Mouse (Mus musculus) activated CD4-positive, CD25-positive, alpha-beta regulatory T cell, adult 4 months (primary cell): ENCODE measurements at regions not wholly inside any gene's neighbourhood (a gene's known extent, or its start where the extent isn't known, plus 50 kb on each side); places are given as distances from the start of the nearest gene placed in this dataset.

Experiments used
- ATAC-seq: one replicate; pipeline ENCODE4 v1.8.0; 2017

- ATAC-seq, result no peak
Observed at GRCm38 (mm10) chr5:148454200-148454599, 54.5 kb upstream of the Slc7a1 start.

- no peak for ATAC-seq
Observed at GRCm38 (mm10) chr5:148453776-148454175, 54.1 kb upstream of the Slc7a1 start.

DNA sequence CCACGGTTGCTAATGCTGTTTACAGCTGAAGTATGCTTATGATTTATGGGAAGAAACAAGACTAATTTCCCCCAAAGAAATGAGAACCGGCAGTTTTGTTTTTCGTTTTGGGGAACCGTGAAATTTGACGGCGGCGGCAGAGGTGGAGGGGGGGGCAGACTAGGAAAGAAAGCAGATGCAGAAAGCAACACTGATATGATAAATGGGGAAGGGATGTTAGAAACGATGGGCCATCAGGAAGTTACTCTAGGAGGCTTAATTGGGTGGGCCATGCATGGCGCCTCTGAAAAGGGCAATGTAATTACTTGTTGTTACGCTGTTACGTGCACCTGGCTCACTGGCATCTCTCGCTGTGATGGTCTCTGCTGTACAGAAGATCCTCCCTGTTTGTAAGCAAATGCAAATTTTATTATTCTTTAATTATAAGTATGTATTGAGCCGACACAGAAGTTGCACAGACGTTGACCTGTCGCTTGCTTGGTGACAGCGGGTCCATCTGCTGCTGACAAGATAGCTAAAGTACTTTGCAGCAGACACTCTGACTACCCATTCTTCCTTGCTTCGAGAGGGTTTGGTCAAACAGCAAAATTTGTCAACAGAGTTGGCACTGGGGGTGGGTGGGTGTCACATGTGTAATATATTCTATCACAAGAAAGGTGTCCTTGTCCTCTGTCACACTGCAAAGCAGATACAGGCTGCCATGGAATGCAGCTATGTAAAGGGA, 53.4 kb upstream of the Slc7a1 start:
- no peak for ATAC-seq

GRCm38 (mm10) chr5:148451811-148452210, 52.1 kb upstream of the Slc7a1 start:
- ATAC-seq, result peak; percentile 45

GRCm38 (mm10) chr5:148450924-148451323, 51.2 kb upstream of the Slc7a1 start:
- ATAC-seq, result peak; percentile 81
